Mouse (Mus musculus) heart, adult 2 months (tissue): ENCODE measurements around the gene Cpn1.

ENCODE experiments used
- CTCF ChIP-seq: fragments of 200-600 bp; IDR thresholded peaks from 2 replicates; pipeline ENCODE4 v1.8.1; 2022; ENCODE audit warnings: antibody characterized with exemption, mild to moderate bottlenecking, moderate library complexity
- POLR2A ChIP-seq: fragments of 200-500 bp; IDR thresholded peaks from 2 replicates; pipeline ENCODE4 v1.6.1; 2011; ENCODE audit warnings: mild to moderate bottlenecking, low read depth, low read length, control low read depth; ENCODE audit not compliant: insufficient read depth

DNA sequence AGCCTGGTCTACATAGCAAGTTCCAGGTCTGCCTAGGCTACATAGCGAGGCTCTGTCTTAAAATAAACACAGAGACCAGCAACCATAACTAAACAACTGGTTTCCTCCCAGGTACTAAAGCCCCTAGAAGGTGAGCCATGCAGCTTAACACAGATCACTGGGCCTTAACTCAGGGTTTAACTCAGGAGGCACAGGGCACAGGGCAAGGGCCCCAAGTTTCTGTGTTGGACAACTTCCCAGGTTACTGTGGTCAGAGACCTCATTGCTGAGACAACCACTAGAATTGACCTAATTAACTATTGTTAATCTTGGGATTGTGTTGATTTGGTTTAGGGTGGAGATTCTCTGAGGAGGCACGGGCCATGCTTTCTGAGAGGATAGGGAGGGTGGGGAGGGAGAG lies 19.9 kb downstream of the Cpn1 start:
- TF ChIP-seq CTCF = no peak
- no peak for TF ChIP-seq POLR2A
